Mouse (Mus musculus) testis, postnatal 14 days (tissue): ENCODE measurements at regions not wholly inside any gene's neighbourhood (a gene's known extent, or its start where the extent isn't known, plus 50 kb on each side); places are given as distances from the start of the nearest gene placed in this dataset.
A peak's percentile ranks its signal among the peaks of the same experiment; 100 is the strongest.

ENCODE experiments used
- DNase-seq: peaks from one replicate; pipeline ENCODE4 v3.0.0; 2021; ENCODE audit warnings: low spot score

GRCm38 (mm10) chr1:193644506-193644905, 274.4 kb upstream of the Camk1g start:
- no peak for DNase-seq

GRCm38 (mm10) chr1:193636451-193636850, 266.4 kb upstream of the Camk1g start:
- no peak for DNase-seq

- no peak for DNase-seq
Measured at GRCm38 (mm10) chr1:193632115-193632514, 262.0 kb upstream of the Camk1g start.

- DNase-seq: no peak
Measured at GRCm38 (mm10) chr1:193629887-193630286, 259.8 kb upstream of the Camk1g start.

GRCm38 (mm10) chr1:193626924-193627849, 257.1 kb upstream of the Camk1g start:
- DNase-seq: no peak

GRCm38 (mm10) chr1:193625101-193625956, 255.2 kb upstream of the Camk1g start:
- no peak for DNase-seq

GRCm38 (mm10) chr1:193623571-193623970, 253.5 kb upstream of the Camk1g start:
- DNase-seq: no peak

GRCm38 (mm10) chr1:193618250-193618649, 248.2 kb upstream of the Camk1g start:
- DNase-seq: no peak

GRCm38 (mm10) chr1:193610471-193610870, 240.4 kb upstream of the Camk1g start:
- no peak for DNase-seq

- no peak for DNase-seq
Measured at GRCm38 (mm10) chr1:193599895-193600294, 229.8 kb upstream of the Camk1g start.

GRCm38 (mm10) chr1:193599163-193599562, 229.1 kb upstream of the Camk1g start:
- DNase-seq: peak; percentile 15

- no peak for DNase-seq
Measured at GRCm38 (mm10) chr1:193590301-193590829, 220.3 kb upstream of the Camk1g start.

GRCm38 (mm10) chr1:193588477-193589464, 218.7 kb upstream of the Camk1g start:
- DNase-seq: peak; percentile 21

GRCm38 (mm10) chr1:193587317-193587716, 217.2 kb upstream of the Camk1g start:
- DNase-seq: no peak

GRCm38 (mm10) chr1:193586896-193587295, 216.8 kb upstream of the Camk1g start:
- no peak for DNase-seq

- DNase-seq: no peak
Measured at GRCm38 (mm10) chr1:193583791-193584190, 213.7 kb upstream of the Camk1g start.

GRCm38 (mm10) chr1:193580393-193580792, 210.3 kb upstream of the Camk1g start:
- no peak for DNase-seq

- DNase-seq: no peak
Measured at GRCm38 (mm10) chr1:193579671-193580070, 209.6 kb upstream of the Camk1g start.

- no peak for DNase-seq
Measured at GRCm38 (mm10) chr1:193578661-193579175, 208.6 kb upstream of the Camk1g start.

GRCm38 (mm10) chr1:193577821-193578220, 207.7 kb upstream of the Camk1g start:
- no peak for DNase-seq
